Mouse (Mus musculus): ENCODE data around the gene Cacna1h.

DNA sequence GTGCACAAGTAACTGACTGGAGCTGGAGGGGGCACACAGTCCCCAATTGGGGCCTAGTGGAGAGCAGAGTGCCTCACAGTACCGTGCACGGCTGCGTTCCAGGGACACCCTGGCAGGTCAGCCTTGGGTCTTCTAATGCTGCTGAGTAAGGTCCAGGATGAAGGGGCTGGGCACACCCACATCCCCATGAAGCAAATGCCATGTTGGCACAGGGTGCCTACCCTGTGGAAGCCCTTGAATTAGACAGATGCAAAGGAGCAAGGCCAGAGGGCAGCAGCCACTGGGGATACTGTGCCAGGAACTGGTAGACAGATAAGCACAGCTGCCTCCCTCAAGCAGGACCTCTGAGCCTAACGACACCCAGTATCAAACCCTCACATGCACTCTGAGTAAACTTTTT lies 39.1 kb downstream of the Cacna1h start:
- TF ChIP-seq POLR2A (IDR thresholded peaks at IDR 0.05; ENCODE audit: borderline replicate concordance, extremely low read depth, insufficient read depth, insufficient read length, poor library complexity, severe bottlenecking) (no peak), CTCF (IDR thresholded peaks at IDR 0.05; ENCODE audit: borderline replicate concordance, extremely low read depth, insufficient read depth, insufficient read length) (no peak)

Data from brain, embryonic 14.5 days (tissue).